Mouse (Mus musculus) neural tube, embryonic 14.5 days (tissue): ENCODE results near the gene Dennd5b. TPM values are rescaled to one million over a fixed set of nuclear protein-coding genes. Genes with fewer than 3 reads are reported as not detected.

ENCODE experiments used
- ATAC-seq: fragments of 200-750 bp; cut with Nextera tagmentation; 2 replicates; pipeline ENCODE4 v1.8.0; 2017; ENCODE audit warnings: low read depth, mild to moderate bottlenecking, moderate TSS enrichment, moderate library complexity
- H3K27ac ChIP-seq: fragments of 300-500 bp; sonication (generic); 2 replicates; pipeline ENCODE4 v1.5.1; 2014; ENCODE audit warnings: low read depth, mild to moderate bottlenecking, control low read depth, low read length, moderate library complexity, mixed read lengths
- H3K27me3 ChIP-seq: fragments of 300-500 bp; sonication (generic); 2 replicates; pipeline ENCODE4 v1.6.1; 2014; ENCODE audit warnings: low read length; ENCODE audit not compliant: control insufficient read depth, insufficient read depth
- H3K36me3 ChIP-seq: fragments of 300-500 bp; sonication (generic); 2 replicates; pipeline ENCODE4 v1.6.1; 2014; ENCODE audit warnings: low read length, mixed read lengths; ENCODE audit not compliant: control insufficient read depth, insufficient read depth
- H3K4me1 ChIP-seq: fragments of 300-500 bp; sonication (generic); 2 replicates; pipeline ENCODE4 v1.6.1; 2014; ENCODE audit warnings: low read length; ENCODE audit not compliant: control insufficient read depth, insufficient read depth
- H3K4me2 ChIP-seq: fragments of 300-500 bp; sonication (generic); 2 replicates; pipeline ENCODE4 v1.6.1; 2014; ENCODE audit warnings: mild to moderate bottlenecking, low read depth, low read length, control low read depth
- H3K4me3 ChIP-seq: fragments of 300-500 bp; sonication (generic); 2 replicates; pipeline ENCODE4 v1.5.1; 2014; ENCODE audit warnings: low read depth, low read length, control low read depth, mixed read lengths
- H3K9ac ChIP-seq: fragments of 300-500 bp; sonication (generic); replicated peaks from 2 replicates; pipeline ENCODE4 v1.6.1; 2014; ENCODE audit warnings: low read depth, mild to moderate bottlenecking, control low read depth, low read length, mixed read lengths
- H3K9me3 ChIP-seq: fragments of 300-500 bp; sonication (generic); 2 replicates; pipeline ENCODE4 v1.6.1; 2016; ENCODE audit warnings: low read length; ENCODE audit not compliant: control insufficient read depth
- WGBS: fragments of 180-500 bp; shearing (Covaris S2); extraction: QIAGEN DNeasy Blood & Tissue Kit; methylation state at CpG from one replicate; pipeline ENCODE4 v1.1.7; 2014; 5-methylcytosine and 5-hydroxymethylcytosine counted together
- polyA plus RNA-seq: library from polyadenylated mRNA; unstranded; fragments of >200 nt; fragmentation: Nextera tagmentation; extraction: Ambion mirVana; gene quantifications from 2 replicates; pipeline ENCODE4 v1.2.1, GENCODE M21; 2014

Dennd5b gene
- polyA plus RNA-seq, 1 experiment from 2014 or later: 32.3 TPM

- H3K9ac ChIP-seq: peak overlapping the region; percentile 78; the same call in 1 of the 2 replicates
- H3K36me3 ChIP-seq: no peaks in the 10 kb centered on the region
- H3K9me3 ChIP-seq: no peaks in the 10 kb centered on the region
- 22% methylated on average over 11 of the region's 11 CpGs for WGBS
- no peaks in the 10 kb centered on the region for H3K27me3 ChIP-seq
- H3K4me2 ChIP-seq: peak overlapping the region; percentile 76
- peaks cover 9% of the 10 kb centered on the region; the same call in 1 of the 2 replicates for H3K4me1 ChIP-seq
- H3K27ac ChIP-seq: no peak overlapping the region
- no peak for ATAC-seq
- H3K4me3 ChIP-seq: peak overlapping the region; percentile 90
Observed at GRCm38 (mm10) chr6:148946881-148947405, 154.5 kb downstream of the Dennd5b start.

GRCm38 (mm10) chr6:148946409-148946742 lies 155.1 kb downstream of the Dennd5b start, which contains the start of gene Sinhcaf:
Gene Sinhcaf (minus strand): TSS chr6:148946467.
- Histone ChIP-seq H3K4me3 (peak within 1 kb of the TSS; percentile 90), H3K9me3 (no peaks in the 10 kb centered on the region), H3K4me1 (peaks cover 9% of the 10 kb centered on the region; the same call in 1 of the 2 replicates), H3K9ac (peak within 1 kb of the TSS; percentile 78), H3K27me3 (no peaks in the 10 kb centered on the region), H3K27ac (peak within 1 kb of the TSS; percentile 76), H3K36me3 (no peaks in the 10 kb centered on the region), H3K4me2 (peak within 1 kb of the TSS; percentile 76)
- under 1% methylated on average over 35 of the region's 47 CpGs for WGBS
- ATAC-seq: peak; percentile 82

- H3K27me3 ChIP-seq: no peaks in the 10 kb centered on the region
- under 1% methylated on average over 72 of the region's 75 CpGs for WGBS
- H3K4me2 ChIP-seq: peak overlapping the region; percentile 76
- peaks cover 9% of the 10 kb centered on the region; the same call in 1 of the 2 replicates for H3K4me1 ChIP-seq
- peak overlapping the region; percentile 90 for H3K4me3 ChIP-seq
- no peaks in the 10 kb centered on the region for H3K36me3 ChIP-seq
- H3K9me3 ChIP-seq: no peaks in the 10 kb centered on the region
- ATAC-seq: peak; percentile 41
- peak overlapping the region; percentile 76 for H3K27ac ChIP-seq
- peak overlapping the region; percentile 78 for H3K9ac ChIP-seq
Observed at GRCm38 (mm10) chr6:148945509-148946408, 155.7 kb downstream of the Dennd5b start.

- peak overlapping the region; percentile 78 for H3K9ac ChIP-seq
- H3K9me3 ChIP-seq: no peaks in the 10 kb centered on the region
- H3K36me3 ChIP-seq: no peaks in the 10 kb centered on the region
- peak overlapping the region; percentile 76 for H3K4me2 ChIP-seq
- peak; percentile 64 for ATAC-seq
- H3K27me3 ChIP-seq: no peaks in the 10 kb centered on the region
- H3K4me1 ChIP-seq: peaks cover 9% of the 10 kb centered on the region; the same call in 1 of the 2 replicates
- H3K4me3 ChIP-seq: peak overlapping the region; percentile 90
- H3K27ac ChIP-seq: peak overlapping the region; percentile 76
- WGBS: under 1% methylated on average over 85 of the region's 92 CpGs
Observed at GRCm38 (mm10) chr6:148944767-148945508, 156.5 kb downstream of the Dennd5b start.

- under 1% methylated on average over 30 of the region's 30 CpGs for WGBS
- H3K4me1 ChIP-seq: peaks cover 9% of the 10 kb centered on the region; the same call in 1 of the 2 replicates
- H3K4me2 ChIP-seq: peak overlapping the region; percentile 76
- no peaks in the 10 kb centered on the region for H3K27me3 ChIP-seq
- no peak; the same call in 1 of the 2 replicates for ATAC-seq
- no peaks in the 10 kb centered on the region for H3K36me3 ChIP-seq
- H3K9me3 ChIP-seq: no peaks in the 10 kb centered on the region
- peak overlapping the region; percentile 90 for H3K4me3 ChIP-seq
- H3K27ac ChIP-seq: 0 out of 2 replicates have a peak overlapping the region, but pooled peaks have one; percentile 60
- peak overlapping the region; percentile 78 for H3K9ac ChIP-seq
Observed at GRCm38 (mm10) chr6:148944344-148944766, 157.1 kb downstream of the Dennd5b start.

- H3K9me3 ChIP-seq: no peaks in the 10 kb centered on the region
- peak overlapping the region; percentile 90; the same call in 1 of the 2 replicates for H3K4me3 ChIP-seq
- H3K9ac ChIP-seq: peak overlapping the region; percentile 21; the same call in 1 of the 2 replicates
- no peaks in the 10 kb centered on the region for H3K36me3 ChIP-seq
- H3K4me2 ChIP-seq: peak overlapping the region; percentile 76
- H3K27ac ChIP-seq: no peak overlapping the region
- H3K4me1 ChIP-seq: peaks cover 9% of the 10 kb centered on the region; the same call in 1 of the 2 replicates
- H3K27me3 ChIP-seq: no peaks in the 10 kb centered on the region
- no peak for ATAC-seq
- 16% methylated on average over 3 of the region's 3 CpGs for WGBS
Observed at GRCm38 (mm10) chr6:148943695-148944094, 157.8 kb downstream of the Dennd5b start.

- ATAC-seq: no peak
- H3K27ac ChIP-seq: no peak overlapping the region
- 75% methylated on average over 4 of the region's 4 CpGs for WGBS
- H3K4me1 ChIP-seq: peaks cover 9% of the 10 kb centered on the region; the same call in 1 of the 2 replicates
- H3K9me3 ChIP-seq: no peaks in the 10 kb centered on the region
- no peak overlapping the region for H3K4me3 ChIP-seq
- no peaks in the 10 kb centered on the region for H3K36me3 ChIP-seq
- no peak overlapping the region for H3K4me2 ChIP-seq
- no peak overlapping the region for H3K9ac ChIP-seq
- H3K27me3 ChIP-seq: no peaks in the 10 kb centered on the region
Observed at GRCm38 (mm10) chr6:148942406-148942805, 159.1 kb downstream of the Dennd5b start.

- H3K4me3 ChIP-seq: no peak overlapping the region
Observed at GRCm38 (mm10) chr6:148941880-148942279, 159.6 kb downstream of the Dennd5b start.

More at GRCm38 (mm10) chr6:148941880-148942279, 159.6 kb downstream of the Dennd5b start:
- H3K9me3 ChIP-seq: no peaks in the 10 kb centered on the region
- no peaks in the 10 kb centered on the region for H3K36me3 ChIP-seq
- H3K27me3 ChIP-seq: no peaks in the 10 kb centered on the region
- H3K9ac ChIP-seq: no peak overlapping the region
- peaks cover 7% of the 10 kb centered on the region; the same call in 1 of the 2 replicates for H3K4me1 ChIP-seq
- no peak overlapping the region for H3K4me2 ChIP-seq
- ATAC-seq: no peak
- 53% methylated on average over 5 of the region's 5 CpGs for WGBS
- H3K27ac ChIP-seq: no peak overlapping the region
